Mouse (Mus musculus) thymus, adult 2 months (tissue): ENCODE measurements around the gene Eno1.

ENCODE experiments used
- CTCF ChIP-seq: fragments of 200-500 bp; IDR thresholded peaks from 2 replicates; pipeline ENCODE4 v1.5.1; 2012; ENCODE audit warnings: mild to moderate bottlenecking, control low read depth, low read length, moderate library complexity, borderline replicate concordance; ENCODE audit not compliant: control insufficient read depth, poor library complexity, insufficient read depth; ENCODE audit errors: extremely low read depth
- POLR2A ChIP-seq: fragments of 200-500 bp; IDR thresholded peaks from 2 replicates; pipeline ENCODE4 v1.6.1; 2012; ENCODE audit warnings: mild to moderate bottlenecking, low read length, control low read depth, moderate library complexity; ENCODE audit not compliant: control insufficient read depth, poor library complexity, insufficient read depth; ENCODE audit errors: extremely low read depth

GRCm38 (mm10) chr4:150230460-150231407 lies 5.8 kb upstream of the Eno1 start:
- TF ChIP-seq CTCF (no peak), POLR2A (no peak)
